Mouse (Mus musculus): Measurements from ENCODE around the gene Zw10. TPM values are rescaled to one million over a fixed set of nuclear protein-coding genes. Genes with fewer than 3 reads are reported as not detected.
A peak's percentile ranks its signal among the peaks of the same experiment; 100 is the strongest.

The Zw10 gene
- polyA plus RNA-seq, 1 experiment = 32.7 TPM

DNA sequence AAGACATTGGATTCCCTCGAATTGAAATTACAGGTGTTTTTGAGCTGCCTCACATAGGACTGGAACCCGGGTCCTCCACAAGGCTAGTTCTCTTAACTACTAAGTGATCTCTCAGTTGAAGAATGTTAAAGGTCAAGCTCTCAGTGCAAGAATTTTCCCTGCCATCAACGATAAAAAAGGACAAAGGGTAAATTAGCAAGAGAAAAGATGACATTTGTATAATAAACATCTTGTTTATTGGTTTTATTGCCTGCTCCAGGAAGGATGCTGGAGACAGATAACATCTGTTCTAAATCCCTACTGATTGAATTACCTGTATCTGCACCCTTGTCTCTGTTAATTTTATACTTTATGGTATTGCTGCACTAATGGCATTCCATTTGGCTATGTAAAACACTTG is 1.4 kb upstream of the Zw10 start:
- Histone ChIP-seq H3K4me1 (ENCODE audit: control insufficient read depth, insufficient read depth, low read length) (no peaks in the 10 kb centered on the region; the same call in 1 of the 2 replicates), H3K27ac (ENCODE audit: insufficient read depth, low read length) (no peak overlapping the region), H3K4me3 (replicated peaks; ENCODE audit: insufficient read depth, low read depth, low read length) (no peak overlapping the region), H3K27me3 (ENCODE audit: control insufficient read depth, insufficient read depth, low read length) (no peaks in the 10 kb centered on the region)
- DNase-seq = no peak
- TF ChIP-seq POLR2A (IDR thresholded peaks at IDR 0.05; ENCODE audit: borderline replicate concordance, insufficient read depth, low read length) (no peak), CTCF (IDR thresholded peaks at IDR 0.05; ENCODE audit: borderline replicate concordance, insufficient read depth, low read depth, low read length) (no peak)
- 86% methylated on average over 3 of the region's 3 CpGs for WGBS

DNA sequence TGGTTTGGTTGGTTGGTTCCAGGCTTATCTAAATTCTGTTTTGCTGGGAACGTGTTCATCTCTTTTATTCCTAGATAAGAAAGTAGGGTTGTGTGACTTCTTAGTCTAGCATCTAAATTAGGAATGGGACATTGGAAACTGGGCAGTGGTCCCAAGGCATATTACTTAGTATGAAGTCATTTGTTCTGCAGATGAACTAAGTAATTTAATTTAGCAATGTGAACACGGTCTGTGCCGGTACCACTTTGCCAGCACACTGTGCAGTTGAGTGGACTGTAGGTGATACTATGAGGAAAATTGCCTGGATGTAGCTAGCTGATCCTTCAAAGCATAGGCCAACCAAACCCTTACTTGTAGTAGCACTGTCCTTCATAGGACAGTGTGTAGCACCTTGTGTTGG is 21.4 kb downstream of the Zw10 start:
- H3K4me1 ChIP-seq (ENCODE audit: control insufficient read depth, insufficient read depth, low read length) = no peaks in the 10 kb centered on the region
- H3K4me3 ChIP-seq (replicated peaks; ENCODE audit: insufficient read depth, low read depth, low read length) = no peak overlapping the region
- no peak overlapping the region for H3K27ac ChIP-seq (ENCODE audit: insufficient read depth, low read length)
- no peak for DNase-seq
- no peak for TF ChIP-seq CTCF (IDR thresholded peaks at IDR 0.05; ENCODE audit: borderline replicate concordance, insufficient read depth, low read depth, low read length)
- TF ChIP-seq POLR2A (IDR thresholded peaks at IDR 0.05; ENCODE audit: borderline replicate concordance, insufficient read depth, low read length) = no peak
- WGBS = 50% methylated on average over 3 of the region's 3 CpGs
- H3K27me3 ChIP-seq (ENCODE audit: control insufficient read depth, insufficient read depth, low read length) = no peaks in the 10 kb centered on the region

DNA sequence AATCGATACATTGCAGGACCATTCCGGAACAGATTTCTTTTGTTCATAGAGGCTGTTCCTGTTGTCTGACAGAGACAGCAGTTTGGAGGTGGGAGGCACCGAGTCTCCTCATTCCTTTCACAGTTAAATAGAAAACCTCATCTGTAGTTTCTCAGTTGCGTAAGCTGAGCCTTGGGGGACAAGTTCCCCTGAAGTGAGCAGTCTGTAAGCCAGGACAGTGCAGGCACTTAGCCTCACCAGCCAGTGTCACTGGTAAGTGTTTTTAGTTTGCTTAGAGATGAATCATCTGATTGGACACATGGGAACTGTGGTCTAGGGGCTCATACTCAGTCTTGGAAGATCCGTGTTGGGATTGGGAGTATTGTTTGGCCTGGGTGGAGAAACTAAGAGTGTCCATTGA is 25.7 kb downstream of the Zw10 start, which contains the start of gene Tmprss5:
Gene Tmprss5, plus strand, starts transcription at position 154 of the 400 bp plus-strand sequence.
- TF ChIP-seq CTCF (IDR thresholded peaks at IDR 0.05; ENCODE audit: borderline replicate concordance, insufficient read depth, low read depth, low read length) (no peak), POLR2A (IDR thresholded peaks at IDR 0.05; ENCODE audit: borderline replicate concordance, insufficient read depth, low read length) (no peak)
- WGBS = 56% methylated on average over 5 of the region's 5 CpGs
- no peak within 1 kb of the TSS for H3K4me3 ChIP-seq (replicated peaks; ENCODE audit: insufficient read depth, low read depth, low read length)
- DNase-seq = no peak
- H3K4me1 ChIP-seq (ENCODE audit: control insufficient read depth, insufficient read depth, low read length) = no peaks in the 10 kb centered on the region
- no peaks in the 10 kb centered on the region for H3K27me3 ChIP-seq (ENCODE audit: control insufficient read depth, insufficient read depth, low read length)
- H3K27ac ChIP-seq (ENCODE audit: insufficient read depth, low read length) = no peak within 1 kb of the TSS

DNA sequence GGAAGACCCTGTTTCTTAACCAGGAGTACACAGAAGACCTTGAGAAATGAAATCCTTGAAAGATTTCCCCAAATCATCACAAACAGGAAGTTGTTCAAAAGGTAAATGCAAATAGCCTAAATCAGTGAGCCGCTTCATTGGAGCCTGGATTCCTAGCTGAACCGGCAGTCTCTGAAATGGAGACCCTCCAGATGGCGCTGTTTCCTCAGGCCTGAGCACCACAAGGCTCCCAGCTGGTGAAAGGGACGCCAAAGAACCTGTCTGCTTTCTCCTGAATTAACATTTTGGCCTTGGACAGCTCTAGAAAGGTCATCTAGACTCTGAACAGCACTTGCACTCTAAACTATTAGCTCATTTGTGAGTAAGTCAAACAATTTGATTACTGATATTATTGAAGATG is 26.1 kb downstream of the Zw10 start:
- H3K4me3 ChIP-seq (replicated peaks; ENCODE audit: insufficient read depth, low read depth, low read length) = no peak overlapping the region
- DNase-seq = peak; percentile 73 to 79
- H3K27me3 ChIP-seq (ENCODE audit: control insufficient read depth, insufficient read depth, low read length) = no peaks in the 10 kb centered on the region
- no peak overlapping the region for H3K27ac ChIP-seq (ENCODE audit: insufficient read depth, low read length)
- TF ChIP-seq POLR2A (IDR thresholded peaks at IDR 0.05; ENCODE audit: borderline replicate concordance, insufficient read depth, low read length) (no peak), CTCF (IDR thresholded peaks at IDR 0.05; ENCODE audit: borderline replicate concordance, insufficient read depth, low read depth, low read length) (peak; percentile 96)
- no peaks in the 10 kb centered on the region for H3K4me1 ChIP-seq (ENCODE audit: control insufficient read depth, insufficient read depth, low read length)
- WGBS = 7% methylated on average over 4 of the region's 4 CpGs

DNA sequence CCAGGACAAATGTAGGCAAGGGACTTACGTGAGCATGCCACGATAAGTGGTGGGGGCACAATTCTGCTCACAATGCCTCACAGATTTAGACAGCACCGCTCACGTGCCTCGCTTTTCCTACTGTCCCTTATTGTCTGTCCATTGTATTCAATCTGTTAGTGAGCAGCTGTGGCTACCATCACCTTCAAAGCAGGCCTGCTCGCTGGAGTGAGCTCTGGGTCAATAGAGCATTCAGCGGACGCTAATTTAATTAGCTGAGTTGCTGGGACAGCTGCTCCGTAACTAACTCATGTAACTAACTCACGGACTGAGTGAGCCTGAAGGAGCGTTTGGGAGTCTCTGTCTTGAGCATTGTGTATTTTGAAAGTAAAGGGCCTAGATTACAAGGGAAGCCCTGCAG is 31.9 kb downstream of the Zw10 start:
- H3K27ac ChIP-seq (ENCODE audit: insufficient read depth, low read length) = no peak overlapping the region
- TF ChIP-seq POLR2A (IDR thresholded peaks at IDR 0.05; ENCODE audit: borderline replicate concordance, insufficient read depth, low read length) = no peak
- no peak for TF ChIP-seq CTCF (IDR thresholded peaks at IDR 0.05; ENCODE audit: borderline replicate concordance, insufficient read depth, low read depth, low read length)
- no peaks in the 10 kb centered on the region for H3K27me3 ChIP-seq (ENCODE audit: control insufficient read depth, insufficient read depth, low read length)
- no peak for DNase-seq
- H3K4me1 ChIP-seq (ENCODE audit: control insufficient read depth, insufficient read depth, low read length) = no peaks in the 10 kb centered on the region
- no peak overlapping the region for H3K4me3 ChIP-seq (replicated peaks; ENCODE audit: insufficient read depth, low read depth, low read length)
- WGBS = 49% methylated on average over 11 of the region's 11 CpGs

DNA sequence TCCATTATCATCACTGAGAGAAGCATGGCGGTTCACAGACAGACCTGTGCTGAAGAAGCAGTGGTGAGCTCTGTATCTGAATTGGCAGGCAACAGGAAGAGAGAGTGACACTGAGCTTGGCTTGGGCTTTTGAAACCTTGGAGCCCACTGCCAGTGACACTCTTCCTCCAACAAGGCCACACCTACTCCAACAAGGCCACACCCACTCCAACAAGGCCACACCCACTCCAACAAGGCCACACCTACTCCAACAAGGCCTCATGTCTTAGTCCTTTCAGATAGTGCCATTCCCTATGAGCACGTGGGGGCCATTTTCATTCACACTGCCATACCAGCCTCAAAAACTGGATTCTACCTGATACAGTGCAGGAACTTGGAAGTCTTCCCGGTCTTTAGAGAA is 43.5 kb downstream of the Zw10 start:
- DNase-seq = no peak
- Histone ChIP-seq H3K4me3 (replicated peaks; ENCODE audit: insufficient read depth, low read depth, low read length) (no peak overlapping the region), H3K4me1 (ENCODE audit: control insufficient read depth, insufficient read depth, low read length) (no peaks in the 10 kb centered on the region), H3K27ac (ENCODE audit: insufficient read depth, low read length) (no peak overlapping the region), H3K27me3 (ENCODE audit: control insufficient read depth, insufficient read depth, low read length) (no peaks in the 10 kb centered on the region)
- WGBS = 93% methylated on average over 3 of the region's 3 CpGs
- TF ChIP-seq POLR2A (IDR thresholded peaks at IDR 0.05; ENCODE audit: borderline replicate concordance, insufficient read depth, low read length) = no peak
- TF ChIP-seq CTCF (IDR thresholded peaks at IDR 0.05; ENCODE audit: borderline replicate concordance, insufficient read depth, low read depth, low read length) = no peak

DNA sequence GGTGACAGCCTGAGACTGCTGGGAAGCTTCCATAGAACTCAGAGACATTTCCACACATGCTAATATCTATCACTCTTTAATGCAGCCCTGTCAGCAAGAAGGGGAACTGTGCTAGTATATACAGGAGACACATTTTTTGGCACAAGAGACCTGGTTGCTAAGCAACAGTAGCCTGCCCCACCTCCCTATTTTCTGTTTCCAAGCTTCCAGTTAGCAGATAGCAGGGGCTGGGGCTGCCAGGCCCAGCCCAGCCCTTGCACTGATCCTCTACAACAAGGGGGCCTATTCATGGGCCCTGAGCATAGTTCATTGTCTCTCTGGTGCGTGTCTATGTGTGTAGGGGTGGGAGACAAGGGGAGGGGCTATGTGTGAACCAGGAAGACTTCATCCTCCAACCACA is 46.9 kb downstream of the Zw10 start:
- no peaks in the 10 kb centered on the region for H3K27me3 ChIP-seq (ENCODE audit: control insufficient read depth, insufficient read depth, low read length)
- no peak overlapping the region for H3K4me3 ChIP-seq (replicated peaks; ENCODE audit: insufficient read depth, low read depth, low read length)
- TF ChIP-seq CTCF (IDR thresholded peaks at IDR 0.05; ENCODE audit: borderline replicate concordance, insufficient read depth, low read depth, low read length) (no peak), POLR2A (IDR thresholded peaks at IDR 0.05; ENCODE audit: borderline replicate concordance, insufficient read depth, low read length) (no peak)
- WGBS = 23% methylated on average over 1 of the region's 1 CpGs
- H3K27ac ChIP-seq (ENCODE audit: insufficient read depth, low read length) = no peak overlapping the region
- no peaks in the 10 kb centered on the region for H3K4me1 ChIP-seq (ENCODE audit: control insufficient read depth, insufficient read depth, low read length)
- DNase-seq = peak in 1 of 2 experiments; percentile 9

DNA sequence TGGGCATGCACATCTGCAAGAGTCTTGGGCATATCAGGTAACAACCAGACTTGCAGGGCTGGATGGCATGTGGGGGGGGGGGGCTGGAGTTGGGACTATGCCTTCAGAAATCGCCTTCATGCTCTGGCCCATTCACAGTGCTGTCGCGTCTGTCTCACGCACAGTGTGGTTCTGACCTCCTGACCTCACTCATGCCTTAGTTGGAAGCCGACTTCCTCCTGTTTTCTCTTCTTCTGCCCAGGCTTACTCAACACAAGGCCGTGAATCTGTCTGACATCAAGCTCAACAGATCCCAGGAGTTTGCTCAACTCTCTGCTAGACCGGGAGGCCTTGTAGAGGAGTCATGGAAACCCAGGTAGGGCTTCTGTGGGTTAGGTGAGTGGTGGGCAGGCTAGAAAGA is 53.7 kb downstream of the Zw10 start:
- H3K27ac ChIP-seq (ENCODE audit: insufficient read depth, low read length) = no peak overlapping the region
- TF ChIP-seq CTCF (IDR thresholded peaks at IDR 0.05; ENCODE audit: borderline replicate concordance, insufficient read depth, low read depth, low read length) = no peak
- no peak for TF ChIP-seq POLR2A (IDR thresholded peaks at IDR 0.05; ENCODE audit: borderline replicate concordance, insufficient read depth, low read length)
- no peak overlapping the region for H3K4me3 ChIP-seq (replicated peaks; ENCODE audit: insufficient read depth, low read depth, low read length)
- no peak for DNase-seq
- peaks cover 4% of the 10 kb centered on the region; the same call in 1 of the 2 replicates for H3K4me1 ChIP-seq (ENCODE audit: control insufficient read depth, insufficient read depth, low read length)
- H3K27me3 ChIP-seq (ENCODE audit: control insufficient read depth, insufficient read depth, low read length) = no peaks in the 10 kb centered on the region
- 68% methylated on average over 7 of the region's 7 CpGs for WGBS

Measured in cerebellum, adult 2 months (tissue).